Mouse (Mus musculus): ENCODE data around the gene Bub1b. TPM values are rescaled to one million over a fixed set of nuclear protein-coding genes. Genes with fewer than 3 reads are reported as not detected.

The Bub1b gene
- total RNA-seq, 2 experiments from 2014 or later: 21.7 to 36.4 TPM

GRCm38 (mm10) chr2:118662902-118663803 is 65.1 kb downstream of the Bub1b start, which contains the start of gene Pak6:
Gene Pak6 (plus strand): TSS chr2:118663303.
- ATAC-seq (replicated peaks; ENCODE audit: low FRiP score, poor library complexity, severe bottlenecking): no peak

GRCm38 (mm10) chr2:118663804-118664766 is 66.1 kb downstream of the Bub1b start:
- ATAC-seq (replicated peaks; ENCODE audit: low FRiP score, poor library complexity, severe bottlenecking): no peak

- no peak for ATAC-seq (replicated peaks; ENCODE audit: low FRiP score, poor library complexity, severe bottlenecking)
These were observed 67.0 kb downstream of the Bub1b start for GRCm38 (mm10) chr2:118664975-118665516.

- ATAC-seq (replicated peaks; ENCODE audit: low FRiP score, poor library complexity, severe bottlenecking): no peak
These were observed 67.6 kb downstream of the Bub1b start for GRCm38 (mm10) chr2:118665616-118666015.

GRCm38 (mm10) chr2:118667181-118667580 is 69.2 kb downstream of the Bub1b start:
- no peak for ATAC-seq (replicated peaks; ENCODE audit: low FRiP score, poor library complexity, severe bottlenecking)

- ATAC-seq (replicated peaks; ENCODE audit: low FRiP score, poor library complexity, severe bottlenecking): no peak
These were observed 71.2 kb downstream of the Bub1b start for GRCm38 (mm10) chr2:118669245-118669644.

- no peak for ATAC-seq (replicated peaks; ENCODE audit: low FRiP score, poor library complexity, severe bottlenecking)
These were observed 71.8 kb downstream of the Bub1b start for GRCm38 (mm10) chr2:118669785-118670184.

GRCm38 (mm10) chr2:118671728-118672127 is 73.7 kb downstream of the Bub1b start:
- no peak for ATAC-seq (replicated peaks; ENCODE audit: low FRiP score, poor library complexity, severe bottlenecking)

GRCm38 (mm10) chr2:118673686-118674465 is 75.9 kb downstream of the Bub1b start:
- no peak for ATAC-seq (replicated peaks; ENCODE audit: low FRiP score, poor library complexity, severe bottlenecking)

GRCm38 (mm10) chr2:118674500-118674899 is 76.5 kb downstream of the Bub1b start:
- no peak for ATAC-seq (replicated peaks; ENCODE audit: low FRiP score, poor library complexity, severe bottlenecking)

- ATAC-seq (replicated peaks; ENCODE audit: low FRiP score, poor library complexity, severe bottlenecking): no peak
These were observed 79.1 kb downstream of the Bub1b start for GRCm38 (mm10) chr2:118676839-118677741.

- no peak for ATAC-seq (replicated peaks; ENCODE audit: low FRiP score, poor library complexity, severe bottlenecking)
These were observed 79.8 kb downstream of the Bub1b start for GRCm38 (mm10) chr2:118677817-118678216.

GRCm38 (mm10) chr2:118679577-118679976 is 81.6 kb downstream of the Bub1b start:
- no peak for ATAC-seq (replicated peaks; ENCODE audit: low FRiP score, poor library complexity, severe bottlenecking)

- no peak for ATAC-seq (replicated peaks; ENCODE audit: low FRiP score, poor library complexity, severe bottlenecking)
These were observed 82.9 kb downstream of the Bub1b start for GRCm38 (mm10) chr2:118680926-118681325.

GRCm38 (mm10) chr2:118682544-118683260 is 84.7 kb downstream of the Bub1b start:
- no peak for ATAC-seq (replicated peaks; ENCODE audit: low FRiP score, poor library complexity, severe bottlenecking)

GRCm38 (mm10) chr2:118685088-118685487 is 87.1 kb downstream of the Bub1b start:
- no peak for ATAC-seq (replicated peaks; ENCODE audit: low FRiP score, poor library complexity, severe bottlenecking)

- ATAC-seq (replicated peaks; ENCODE audit: low FRiP score, poor library complexity, severe bottlenecking): no peak
These were observed 88.7 kb downstream of the Bub1b start for GRCm38 (mm10) chr2:118686693-118687092.

- no peak for ATAC-seq (replicated peaks; ENCODE audit: low FRiP score, poor library complexity, severe bottlenecking)
These were observed 89.8 kb downstream of the Bub1b start for GRCm38 (mm10) chr2:118687791-118688190.
